ENCODE assay signal across 9 mouse cellular contexts in the genomic region with DNA sequence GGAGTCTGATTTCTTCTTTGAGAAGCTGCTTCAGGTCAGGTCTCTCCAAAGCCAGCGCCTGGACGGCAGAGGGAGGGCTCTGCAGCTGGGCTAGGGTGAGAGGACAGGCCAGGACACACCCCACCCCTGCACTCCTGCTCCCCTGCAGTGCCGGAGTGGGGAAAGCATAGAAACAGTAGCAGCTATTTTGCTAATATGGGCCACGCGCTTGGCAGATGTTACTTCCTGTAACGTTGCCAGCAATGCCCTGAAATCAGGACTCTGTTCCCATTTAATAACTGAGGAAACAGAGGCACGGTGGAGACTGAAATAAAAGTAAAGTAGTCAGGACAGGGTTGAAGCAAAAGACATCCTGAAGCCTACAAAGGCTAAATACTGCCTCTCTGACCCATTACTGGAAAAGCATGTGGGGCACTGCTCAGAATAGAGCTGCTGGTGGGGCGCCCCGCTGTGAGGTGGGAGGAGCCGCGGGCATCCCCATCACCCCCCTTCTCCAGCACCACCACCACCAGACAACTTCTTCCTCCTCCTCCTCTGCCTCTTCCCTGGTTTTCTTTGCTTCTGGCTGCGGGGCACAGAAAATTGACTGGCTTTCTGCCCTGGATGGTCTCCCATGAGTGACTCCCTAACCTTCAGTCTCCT.
A peak's percentile ranks its signal among the peaks of the same experiment; 100 is the strongest.
DNase-seq lines count a peak whose midpoint lies in the region; ATAC-seq lines count a peak whose summit lies in the region.
"Had no signal": no experiment of that assay in that cellular context is flagged by ENCODE, and none has a peak within 500 bp of the region (broad histone marks: within the 10 kb centered on the region; RNA-seq: fewer than 3 reads in every experiment).

No protein-coding gene starts in this region.

- H3K27me3 ChIP-seq in limb, embryonic 11.5 days (ENCODE audit: control insufficient read depth, insufficient read depth, low read length): 0 out of 2 replicates have a peak, but pooled peaks cover 11% of the 10 kb centered on the region
- H3K27me3 ChIP-seq in splenic B cell, adult 2 months (ENCODE audit: control insufficient read depth, insufficient read depth, low read length, poor library complexity, severe bottlenecking): no peaks in the 10 kb centered on the region

- DNase-seq in cerebellum, adult 11-12 months: peak; percentile 16
- DNase-seq in right cerebral cortex, adult 18-20 months: peak; percentile 28
- DNase-seq in right cerebral cortex, postnatal 36 days (ENCODE audit: low spot score in 2 of 2): no peak
- peak; percentile 41 for DNase-seq in limb, embryonic 11.5 days (ENCODE audit: low spot score)
- DNase-seq in splenic B cell, adult 2 months (ENCODE audit: low read depth, low spot score): peak; percentile 10
- DNase-seq in gastrocnemius, adult 18-20 months (ENCODE audit: low spot score): no peak
- DNase-seq: liver, embryonic 13.5 days had no signal

- H3K4me1 ChIP-seq in limb, embryonic 11.5 days (ENCODE audit: control insufficient read depth, insufficient read depth, low read length): peaks cover 21% of the 10 kb centered on the region

- H3K4me2 ChIP-seq in limb, embryonic 11.5 days (ENCODE audit: low read depth, severe bottlenecking): peak overlapping the region; percentile 11
- H3K4me2 ChIP-seq: liver, embryonic 13.5 days had no signal

- no peak for ATAC-seq in cerebellum, adult (ENCODE audit: insufficient number of reproducible peaks, low FRiP score, low TSS enrichment)
- peak; percentile 42; the same call in 1 of the 2 replicates for ATAC-seq in granulocyte monocyte progenitor cell, adult 5-6 weeks (replicated peaks; ENCODE audit: poor library complexity, severe bottlenecking)
- ATAC-seq in limb, embryonic 11.5 days (ENCODE audit: insufficient number of reproducible peaks, low FRiP score, low TSS enrichment, low read depth): no peak

- H3K4me3 ChIP-seq in limb, embryonic 11.5 days (ENCODE audit: low read depth, low read length): no peak overlapping the region
- H3K4me3 ChIP-seq: liver, embryonic 13.5 days had no signal

- H3K9me3 ChIP-seq in limb, embryonic 11.5 days (ENCODE audit: control insufficient read depth, low read length): no peaks in the 10 kb centered on the region
- H3K9me3 ChIP-seq: liver, embryonic 13.5 days had no signal

- WGBS in limb, embryonic 11.5 days: 2% methylated on average over 12 of the region's 12 CpGs

- H3K27ac ChIP-seq in limb, embryonic 11.5 days (replicated peaks; ENCODE audit: low read depth, low read length): no peak overlapping the region
- H3K27ac ChIP-seq: liver, embryonic 13.5 days had no signal

- no peaks in the 10 kb centered on the region for H3K36me3 ChIP-seq in limb, embryonic 11.5 days (ENCODE audit: control insufficient read depth, insufficient read depth, low read length)
- H3K36me3 ChIP-seq in splenic B cell, adult 2 months (ENCODE audit: control insufficient read depth, insufficient read depth, low read length, poor library complexity, severe bottlenecking): no peaks in the 10 kb centered on the region; the same call in 1 of the 2 replicates
- H3K36me3 ChIP-seq: liver, embryonic 13.5 days had no signal

- 0 out of 2 replicates have a peak overlapping the region, but pooled peaks have one; percentile 30 for H3K9ac ChIP-seq in limb, embryonic 11.5 days (ENCODE audit: low read length)
- H3K9ac ChIP-seq: liver, embryonic 13.5 days had no signal

Comparison
In these comparisons a context has a peak if more than half of its experiments do, and no peak if none do; other contexts are left out.
1. DNase-seq: peak in cerebellum, adult 11-12 months (single experiment), right cerebral cortex, adult 18-20 months (single experiment), limb, embryonic 11.5 days (single experiment) and splenic B cell, adult 2 months (single experiment); none in right cerebral cortex, postnatal 36 days (0 of 2) and gastrocnemius, adult 18-20 months (single experiment).